Mouse (Mus musculus): ENCODE data around the gene Fn3k. TPM values are rescaled to one million over a fixed set of nuclear protein-coding genes. Genes with fewer than 3 reads are reported as not detected.
A peak's percentile ranks its signal among the peaks of the same experiment; 100 is the strongest.

Gene Fn3k
- polyA plus RNA-seq, 1 experiment from 2014 or later, result 6.0 TPM

- H3K27me3 ChIP-seq (ENCODE audit: control insufficient read depth, insufficient read depth, low read depth, low read length), result no peaks in the 10 kb centered on the region; the same call in 1 of the 2 replicates
- H3K4me3 ChIP-seq (ENCODE audit: low read depth, low read length), result no peak overlapping the region
- no peak overlapping the region for H3K9ac ChIP-seq (ENCODE audit: low read depth, low read length)
- H3K4me1 ChIP-seq (ENCODE audit: control insufficient read depth, insufficient read depth, low read length), result no peaks in the 10 kb centered on the region
- WGBS, result 79% methylated on average over 2 of the region's 2 CpGs
- no peaks in the 10 kb centered on the region for H3K9me3 ChIP-seq (replicated peaks; ENCODE audit: control insufficient read depth, low read length, poor library complexity, severe bottlenecking)
- H3K4me2 ChIP-seq (ENCODE audit: low read length), result no peak overlapping the region
- no peak for ATAC-seq
- H3K27ac ChIP-seq (ENCODE audit: low read length), result no peak overlapping the region
- H3K36me3 ChIP-seq (ENCODE audit: control insufficient read depth, insufficient read depth, low read length), result no peaks in the 10 kb centered on the region
Measured at GRCm38 (mm10) chr11:121442076-121442475, 7.4 kb downstream of the Fn3k start.

GRCm38 (mm10) chr11:121451216-121451726 is 16.6 kb downstream of the Fn3k start:
- H3K4me1 ChIP-seq (ENCODE audit: control insufficient read depth, insufficient read depth, low read length), result peaks cover 18% of the 10 kb centered on the region
- H3K4me3 ChIP-seq (ENCODE audit: low read depth, low read length), result peak overlapping the region; percentile 88
- no peaks in the 10 kb centered on the region; the same call in 1 of the 2 replicates for H3K27me3 ChIP-seq (ENCODE audit: control insufficient read depth, insufficient read depth, low read depth, low read length)
- H3K9ac ChIP-seq (ENCODE audit: low read depth, low read length), result peak overlapping the region; percentile 77
- ATAC-seq, result peak; percentile 52; the same call in 1 of the 2 replicates
- H3K4me2 ChIP-seq (ENCODE audit: low read length), result peak overlapping the region; percentile 77
- H3K27ac ChIP-seq (ENCODE audit: low read length), result peak overlapping the region; percentile 90
- 18% methylated on average over 9 of the region's 9 CpGs for WGBS
- H3K9me3 ChIP-seq (replicated peaks; ENCODE audit: control insufficient read depth, low read length, poor library complexity, severe bottlenecking), result no peaks in the 10 kb centered on the region
- peaks cover 5% of the 10 kb centered on the region; the same call in 1 of the 2 replicates for H3K36me3 ChIP-seq (ENCODE audit: control insufficient read depth, insufficient read depth, low read length)

- Histone ChIP-seq H3K27ac (ENCODE audit: low read length) (peak within 1 kb of the TSS; percentile 90), H3K4me1 (ENCODE audit: control insufficient read depth, insufficient read depth, low read length) (peaks cover 18% of the 10 kb centered on the region), H3K4me2 (ENCODE audit: low read length) (peak within 1 kb of the TSS; percentile 77), H3K9me3 (replicated peaks; ENCODE audit: control insufficient read depth, low read length, poor library complexity, severe bottlenecking) (no peaks in the 10 kb centered on the region), H3K9ac (ENCODE audit: low read depth, low read length) (peak within 1 kb of the TSS; percentile 77), H3K27me3 (ENCODE audit: control insufficient read depth, insufficient read depth, low read depth, low read length) (no peaks in the 10 kb centered on the region; the same call in 1 of the 2 replicates), H3K4me3 (ENCODE audit: low read depth, low read length) (peak within 1 kb of the TSS; percentile 88), H3K36me3 (ENCODE audit: control insufficient read depth, insufficient read depth, low read length) (peaks cover 5% of the 10 kb centered on the region; the same call in 1 of the 2 replicates)
- WGBS, result under 1% methylated on average over 58 of the region's 58 CpGs
- peak; percentile 95 for ATAC-seq
Measured at GRCm38 (mm10) chr11:121451753-121452635, 17.3 kb downstream of the Fn3k start, which contains the start of gene Tbcd. TSS of gene Tbcd (plus strand) at chr11:121451949.

GRCm38 (mm10) chr11:121457874-121458273 is 23.2 kb downstream of the Fn3k start:
- no peak overlapping the region for H3K9ac ChIP-seq (ENCODE audit: low read depth, low read length)
- peaks cover 9% of the 10 kb centered on the region for H3K4me1 ChIP-seq (ENCODE audit: control insufficient read depth, insufficient read depth, low read length)
- H3K27me3 ChIP-seq (ENCODE audit: control insufficient read depth, insufficient read depth, low read depth, low read length), result no peaks in the 10 kb centered on the region
- no peaks in the 10 kb centered on the region for H3K9me3 ChIP-seq (replicated peaks; ENCODE audit: control insufficient read depth, low read length, poor library complexity, severe bottlenecking)
- no peak overlapping the region for H3K4me2 ChIP-seq (ENCODE audit: low read length)
- no peak for ATAC-seq
- H3K27ac ChIP-seq (ENCODE audit: low read length), result no peak overlapping the region
- peaks cover 25% of the 10 kb centered on the region for H3K36me3 ChIP-seq (ENCODE audit: control insufficient read depth, insufficient read depth, low read length)
- WGBS, result 94% methylated on average over 3 of the region's 3 CpGs
- H3K4me3 ChIP-seq (ENCODE audit: low read depth, low read length), result no peak overlapping the region

GRCm38 (mm10) chr11:121467408-121467807 is 32.7 kb downstream of the Fn3k start:
- Histone ChIP-seq H3K4me1 (ENCODE audit: control insufficient read depth, insufficient read depth, low read length) (no peaks in the 10 kb centered on the region), H3K9ac (ENCODE audit: low read depth, low read length) (no peak overlapping the region), H3K9me3 (replicated peaks; ENCODE audit: control insufficient read depth, low read length, poor library complexity, severe bottlenecking) (no peaks in the 10 kb centered on the region), H3K4me3 (ENCODE audit: low read depth, low read length) (no peak overlapping the region), H3K4me2 (ENCODE audit: low read length) (no peak overlapping the region), H3K36me3 (ENCODE audit: control insufficient read depth, insufficient read depth, low read length) (peaks cover 18% of the 10 kb centered on the region; the same call in 1 of the 2 replicates), H3K27me3 (ENCODE audit: control insufficient read depth, insufficient read depth, low read depth, low read length) (no peaks in the 10 kb centered on the region), H3K27ac (ENCODE audit: low read length) (no peak overlapping the region)
- WGBS, result 91% methylated on average over 6 of the region's 6 CpGs
- no peak for ATAC-seq

GRCm38 (mm10) chr11:121474831-121475230 is 40.1 kb downstream of the Fn3k start:
- Histone ChIP-seq H3K9ac (ENCODE audit: low read depth, low read length) (no peak overlapping the region), H3K4me3 (ENCODE audit: low read depth, low read length) (no peak overlapping the region), H3K27me3 (ENCODE audit: control insufficient read depth, insufficient read depth, low read depth, low read length) (no peaks in the 10 kb centered on the region), H3K36me3 (ENCODE audit: control insufficient read depth, insufficient read depth, low read length) (0 out of 2 replicates have a peak, but pooled peaks cover 10% of the 10 kb centered on the region), H3K4me2 (ENCODE audit: low read length) (no peak overlapping the region), H3K27ac (ENCODE audit: low read length) (no peak overlapping the region), H3K9me3 (replicated peaks; ENCODE audit: control insufficient read depth, low read length, poor library complexity, severe bottlenecking) (no peaks in the 10 kb centered on the region), H3K4me1 (ENCODE audit: control insufficient read depth, insufficient read depth, low read length) (no peaks in the 10 kb centered on the region)
- ATAC-seq, result no peak
- WGBS, result 87% methylated on average over 3 of the region's 3 CpGs

- 34% methylated on average over 9 of the region's 9 CpGs for WGBS
- no peak for ATAC-seq
- no peak overlapping the region for H3K4me2 ChIP-seq (ENCODE audit: low read length)
- H3K9me3 ChIP-seq (replicated peaks; ENCODE audit: control insufficient read depth, low read length, poor library complexity, severe bottlenecking), result no peaks in the 10 kb centered on the region
- peaks cover 12% of the 10 kb centered on the region; the same call in 1 of the 2 replicates for H3K36me3 ChIP-seq (ENCODE audit: control insufficient read depth, insufficient read depth, low read length)
- no peak overlapping the region for H3K4me3 ChIP-seq (ENCODE audit: low read depth, low read length)
- no peaks in the 10 kb centered on the region for H3K27me3 ChIP-seq (ENCODE audit: control insufficient read depth, insufficient read depth, low read depth, low read length)
- H3K4me1 ChIP-seq (ENCODE audit: control insufficient read depth, insufficient read depth, low read length), result no peaks in the 10 kb centered on the region
- no peak overlapping the region for H3K27ac ChIP-seq (ENCODE audit: low read length)
- no peak overlapping the region for H3K9ac ChIP-seq (ENCODE audit: low read depth, low read length)
Measured at GRCm38 (mm10) chr11:121475699-121476415, 41.1 kb downstream of the Fn3k start.

- no peaks in the 10 kb centered on the region for H3K27me3 ChIP-seq (ENCODE audit: control insufficient read depth, insufficient read depth, low read depth, low read length)
- no peak overlapping the region for H3K4me3 ChIP-seq (ENCODE audit: low read depth, low read length)
- peaks cover 12% of the 10 kb centered on the region; the same call in 1 of the 2 replicates for H3K36me3 ChIP-seq (ENCODE audit: control insufficient read depth, insufficient read depth, low read length)
- ATAC-seq, result no peak
- no peak overlapping the region for H3K4me2 ChIP-seq (ENCODE audit: low read length)
- 88% methylated on average over 15 of the region's 15 CpGs for WGBS
- H3K9me3 ChIP-seq (replicated peaks; ENCODE audit: control insufficient read depth, low read length, poor library complexity, severe bottlenecking), result no peaks in the 10 kb centered on the region
- no peak overlapping the region for H3K9ac ChIP-seq (ENCODE audit: low read depth, low read length)
- no peaks in the 10 kb centered on the region for H3K4me1 ChIP-seq (ENCODE audit: control insufficient read depth, insufficient read depth, low read length)
- no peak overlapping the region for H3K27ac ChIP-seq (ENCODE audit: low read length)
Measured at GRCm38 (mm10) chr11:121479476-121480203, 44.9 kb downstream of the Fn3k start.

Measured in midbrain, embryonic 16.5 days (tissue).